Mouse (Mus musculus) adrenal gland, postnatal 25 days (tissue): Measurements from ENCODE around the gene Arhgap24. TPM values are rescaled to one million over a fixed set of nuclear protein-coding genes. Genes with fewer than 3 reads are reported as not detected.

Experiments used
- DNase-seq: peaks from one replicate; pipeline ENCODE4 v3.0.0; 2021; ENCODE audit warnings: mixed read lengths
- total RNA-seq: library from RNA; stranded (reverse); gene quantifications from 2 replicates; pipeline ENCODE4 v1.2.3, GENCODE M21; 2021

The Arhgap24 gene
- total RNA-seq, 1 experiment from 2014 or later: 10.6 TPM

DNA sequence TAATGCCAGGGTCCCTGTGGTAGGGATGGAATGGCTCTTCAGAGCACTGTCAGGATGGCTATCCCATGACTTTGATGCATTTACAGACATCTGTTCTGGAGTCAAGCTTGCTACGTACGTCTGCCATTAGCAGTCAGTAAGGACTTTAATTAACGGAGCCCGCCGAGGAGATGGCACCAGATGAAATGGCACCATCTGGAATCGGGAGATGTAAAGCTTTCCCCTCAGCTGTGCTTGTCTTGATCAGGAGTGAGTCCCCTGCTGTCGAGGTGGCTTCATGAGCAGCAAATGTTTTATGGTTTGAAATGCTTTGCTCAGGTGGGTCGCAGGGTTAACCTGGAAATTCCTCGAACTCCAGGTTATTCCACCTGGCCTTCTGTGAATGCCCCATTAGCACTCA, 267.0 kb downstream of the Arhgap24 start:
- DNase-seq: no peak

DNA sequence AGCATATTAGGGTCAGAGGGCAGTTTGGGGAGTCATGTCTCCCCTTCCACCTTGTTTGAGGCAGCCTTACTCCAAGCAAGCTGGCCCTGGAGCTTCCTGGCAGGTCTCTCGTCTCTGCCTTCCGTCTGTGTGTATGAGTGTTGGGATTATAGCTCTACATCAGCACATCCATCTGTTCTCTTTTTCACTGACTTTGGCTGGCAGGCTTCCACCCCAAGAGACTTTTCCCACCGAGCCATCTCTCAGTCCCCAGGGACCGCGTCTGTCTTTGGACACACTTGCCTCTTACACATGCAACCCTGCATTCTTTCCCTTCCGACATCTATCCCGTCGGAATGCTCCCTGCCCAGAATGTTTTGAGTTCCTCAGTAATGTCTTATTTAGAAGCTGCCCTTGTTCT, 267.8 kb downstream of the Arhgap24 start:
- DNase-seq: no peak

DNA sequence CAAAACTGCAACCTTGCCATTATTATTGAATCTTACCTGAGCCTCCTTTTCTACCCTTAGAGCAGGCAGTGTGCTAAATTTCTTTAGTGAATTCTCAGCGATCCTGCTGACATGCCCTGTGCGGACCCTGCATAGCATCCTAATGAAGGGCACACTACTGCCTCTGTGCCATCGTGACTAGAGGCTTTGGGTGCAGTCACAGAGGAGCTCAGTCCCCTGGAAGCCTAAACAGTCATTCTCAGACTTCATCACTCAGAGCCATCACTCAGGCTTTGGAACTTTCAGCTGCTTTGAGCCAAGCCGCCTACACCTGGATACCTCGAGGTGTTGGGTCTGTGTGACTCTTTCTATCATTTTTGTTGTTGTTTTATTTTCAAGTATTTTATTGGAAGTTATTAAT, 269.5 kb downstream of the Arhgap24 start:
- DNase-seq: no peak

DNA sequence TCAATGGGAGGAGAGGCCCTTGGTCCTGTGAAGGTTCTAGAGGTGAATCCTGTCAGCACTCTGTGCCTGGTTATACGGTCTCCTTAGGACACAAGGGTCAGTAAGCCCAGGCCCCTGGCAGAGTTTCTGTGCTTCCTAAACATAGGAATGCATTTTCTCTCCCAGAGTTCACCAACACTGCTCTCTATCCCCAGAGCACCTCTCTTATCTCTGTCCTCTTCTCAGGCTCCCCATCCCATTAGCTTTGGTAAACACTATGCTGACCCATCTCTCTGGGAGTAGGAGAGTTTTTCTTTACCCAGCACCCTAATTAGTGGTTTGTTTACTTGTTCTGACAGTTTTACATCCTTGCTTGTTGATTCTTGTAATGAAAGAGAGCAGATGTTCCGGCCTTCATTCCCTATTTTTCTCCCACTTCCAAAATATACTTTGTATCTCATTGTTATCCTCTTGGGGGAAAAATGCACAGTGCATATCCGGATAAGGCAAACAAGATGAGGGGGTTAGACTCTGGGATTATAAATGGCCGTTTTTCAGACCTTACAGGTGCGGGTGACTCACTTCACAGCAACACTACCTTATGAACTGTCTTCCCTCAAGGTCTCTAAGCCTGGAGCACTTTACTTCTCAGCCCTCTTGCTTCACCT, 270.6 kb downstream of the Arhgap24 start:
- no peak for DNase-seq

DNA sequence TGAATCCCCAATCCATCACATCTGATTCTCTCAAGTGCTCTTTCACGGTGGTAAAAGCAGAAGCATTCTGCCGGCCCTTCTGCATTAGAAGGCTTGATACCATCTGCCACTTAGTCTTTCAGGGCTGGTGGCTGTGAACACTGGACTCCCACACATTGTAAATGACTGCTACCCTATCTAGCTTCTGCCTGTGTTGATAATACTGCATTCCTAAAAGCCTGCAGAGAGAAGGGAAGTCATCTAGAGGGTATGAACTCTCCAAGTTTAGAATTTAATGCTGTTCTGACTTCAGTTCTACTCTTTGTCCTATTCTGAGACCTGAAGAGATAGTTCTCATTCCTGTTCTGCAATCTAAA, 271.1 kb downstream of the Arhgap24 start:
- DNase-seq: no peak

DNA sequence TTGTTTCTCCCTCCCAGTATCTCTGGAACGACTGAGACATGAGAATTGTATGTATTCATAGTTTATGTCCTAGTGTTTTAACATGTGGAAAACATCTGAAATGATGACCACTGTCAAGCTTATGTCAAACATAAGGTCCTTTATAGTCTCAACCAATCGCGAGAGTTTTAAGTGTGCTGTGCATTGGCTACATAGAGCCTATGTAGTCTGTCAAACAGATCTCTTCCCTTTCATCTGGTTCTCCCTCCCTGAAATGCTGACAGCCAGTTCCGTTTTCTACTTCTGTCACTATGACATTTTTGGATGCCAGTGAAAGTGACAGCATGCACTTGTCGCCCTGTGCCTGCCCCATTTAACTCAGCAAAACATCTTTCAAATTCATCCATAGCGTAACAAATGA, 275.8 kb downstream of the Arhgap24 start:
- no peak for DNase-seq

DNA sequence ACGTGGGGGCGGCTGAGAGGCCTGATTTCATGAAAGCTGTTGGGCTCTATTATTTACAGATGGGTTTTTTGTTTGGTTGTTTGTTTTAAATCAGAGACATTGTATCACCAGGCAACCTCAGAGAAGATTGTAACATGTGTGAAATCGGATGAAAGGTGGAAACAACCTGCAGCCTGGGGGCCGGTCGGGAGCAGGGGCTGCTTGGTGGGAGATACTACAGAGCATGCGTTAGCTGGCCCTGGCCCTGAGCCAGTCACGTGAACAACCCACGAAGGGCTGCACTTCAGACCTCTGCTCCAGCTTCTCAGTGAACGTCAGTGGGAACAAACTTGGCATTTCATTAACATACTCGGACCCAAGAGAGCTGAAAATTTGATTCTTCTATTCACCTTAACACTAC, 284.5 kb downstream of the Arhgap24 start:
- no peak for DNase-seq

DNA sequence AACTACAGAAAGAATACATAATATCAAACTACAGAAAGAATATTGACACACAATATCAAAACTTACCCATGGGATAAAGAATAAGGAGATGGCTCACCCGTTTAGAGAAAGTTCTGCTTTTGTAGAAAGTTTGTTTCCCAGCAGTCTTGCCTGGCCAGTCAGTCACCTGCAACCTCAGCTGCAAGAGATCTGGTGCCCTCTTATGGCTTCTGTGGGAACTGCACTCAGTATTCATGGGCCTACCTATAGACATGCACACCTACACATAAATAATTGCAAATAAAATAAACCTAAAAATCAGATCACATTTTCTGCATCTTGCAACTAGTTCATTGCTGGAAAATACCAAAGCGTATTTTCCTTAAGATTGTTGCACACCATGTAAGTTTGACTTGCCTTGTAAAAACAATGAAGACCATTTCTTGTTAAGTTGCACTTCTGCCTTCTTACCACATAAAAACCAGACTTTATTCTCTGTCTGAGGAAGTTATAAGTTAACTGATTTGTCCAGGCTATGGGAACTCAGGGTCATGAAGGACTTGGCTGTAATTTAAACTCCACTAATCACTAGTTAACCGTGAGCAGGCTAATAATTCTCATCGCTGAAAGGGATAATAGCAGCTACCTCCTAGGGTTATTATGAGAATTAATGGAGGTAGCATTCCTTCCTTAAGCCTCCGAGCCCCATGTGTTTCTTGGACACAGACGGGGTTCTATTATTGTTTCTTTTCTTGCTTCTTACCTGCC, 285.3 kb downstream of the Arhgap24 start:
- DNase-seq: peak; percentile 48

DNA sequence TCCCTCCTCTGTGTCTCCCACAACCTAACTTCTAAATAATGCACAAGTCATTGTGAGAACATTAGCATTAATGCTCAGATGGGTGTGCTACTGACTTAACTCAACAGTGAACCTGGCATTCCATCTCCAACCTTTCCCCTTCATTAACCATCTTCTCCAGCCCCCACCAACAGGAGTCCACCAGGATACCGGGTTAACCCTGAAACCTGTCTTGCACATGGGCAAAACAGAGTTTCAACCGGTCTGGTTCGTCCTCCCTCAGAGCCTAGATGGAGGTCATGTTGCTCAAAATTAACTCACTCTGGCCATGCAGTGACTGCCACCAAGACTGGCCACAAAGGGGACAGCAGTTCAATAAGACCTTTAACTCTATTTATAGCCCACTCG, 285.9 kb downstream of the Arhgap24 start:
- DNase-seq: no peak

DNA sequence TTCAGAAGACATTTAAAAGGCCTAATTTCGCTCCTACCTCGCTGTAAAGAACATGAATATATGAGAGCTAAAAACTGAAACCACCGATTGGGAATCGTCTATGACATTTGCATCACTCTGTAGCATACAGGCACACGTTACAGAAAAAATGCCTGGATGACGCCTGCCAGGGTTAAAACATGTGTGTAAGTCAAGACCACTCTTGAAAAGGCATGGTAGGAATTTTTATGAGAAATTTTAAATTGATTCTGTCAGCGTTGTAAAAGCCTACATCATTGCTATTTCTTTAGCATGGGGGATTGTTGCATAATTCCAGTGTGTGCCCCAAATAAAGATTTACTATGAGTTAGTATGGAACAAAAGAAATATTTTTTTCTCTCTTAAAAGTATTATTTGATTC, 286.6 kb downstream of the Arhgap24 start:
- DNase-seq: no peak

DNA sequence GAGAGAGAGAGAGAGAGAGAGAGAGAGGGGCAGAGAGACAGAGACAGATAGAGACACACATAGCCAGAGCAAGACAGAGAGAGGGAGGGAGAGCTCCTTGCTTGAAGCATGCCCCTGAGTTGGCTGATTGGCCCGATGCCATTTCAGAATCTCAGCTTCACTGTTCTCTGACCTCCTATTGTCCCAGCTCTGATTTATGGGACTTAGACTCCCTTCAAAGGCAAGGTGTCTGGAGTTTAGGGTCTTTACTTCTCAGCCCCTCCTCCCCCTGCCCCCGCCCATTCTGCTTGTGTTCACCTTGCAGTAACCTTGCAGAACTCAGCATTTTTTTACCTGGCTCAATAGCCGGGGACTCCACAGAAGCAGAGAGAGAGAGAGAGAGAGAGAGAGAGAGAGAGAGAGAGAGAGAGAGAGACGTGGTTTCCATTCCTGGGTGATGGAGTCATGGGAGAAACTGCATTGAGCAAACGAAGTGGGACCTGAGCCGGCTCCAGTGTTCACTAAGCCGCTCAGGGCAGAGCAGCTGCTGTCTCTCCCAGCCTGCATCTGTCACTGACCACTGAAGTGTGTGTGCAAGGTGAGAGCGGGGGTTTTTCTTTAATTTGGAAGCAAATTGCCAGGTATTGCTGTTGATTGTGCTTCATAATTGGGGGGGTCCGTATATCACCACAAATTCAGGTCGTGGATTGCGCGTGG, 287.3 kb downstream of the Arhgap24 start:
- no peak for DNase-seq

DNA sequence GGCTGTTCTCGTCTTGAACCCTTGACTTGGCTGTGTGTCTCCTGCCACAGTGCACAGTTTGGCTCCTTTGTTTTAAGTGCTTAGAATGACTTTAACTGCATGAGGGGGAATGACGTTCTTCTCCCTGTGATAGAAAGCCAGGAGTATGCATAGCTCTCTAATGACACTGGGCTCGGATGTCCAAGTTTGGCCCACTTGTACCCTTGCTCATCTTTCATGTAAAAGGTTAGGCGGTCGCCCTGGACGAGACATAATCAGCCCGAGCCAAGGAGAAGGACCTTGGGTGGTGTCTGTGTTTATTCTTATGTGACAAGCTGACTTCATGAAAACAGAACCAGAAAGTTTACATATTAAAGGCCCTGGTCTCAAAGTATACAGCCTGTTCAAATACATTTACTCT, 289.4 kb downstream of the Arhgap24 start:
- no peak for DNase-seq

DNA sequence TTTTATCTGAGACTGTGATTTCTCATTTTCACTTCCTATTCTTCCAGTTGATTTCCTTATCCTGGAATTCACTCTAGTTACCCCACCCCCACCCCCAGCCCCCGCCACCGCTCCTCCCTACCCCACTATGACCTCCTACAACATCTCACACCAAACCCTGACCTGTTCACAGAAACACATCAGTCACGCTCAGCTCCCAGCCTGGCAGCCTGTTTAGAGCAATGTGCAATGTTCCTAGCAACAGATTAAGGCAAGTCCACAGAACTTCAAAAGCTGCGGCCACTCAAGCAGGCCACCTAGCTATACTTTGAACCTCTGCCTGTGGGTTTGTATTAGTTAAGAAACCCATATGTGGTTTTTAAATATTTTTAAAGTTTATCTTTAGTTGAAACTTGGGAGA, 293.3 kb downstream of the Arhgap24 start:
- DNase-seq: no peak

DNA sequence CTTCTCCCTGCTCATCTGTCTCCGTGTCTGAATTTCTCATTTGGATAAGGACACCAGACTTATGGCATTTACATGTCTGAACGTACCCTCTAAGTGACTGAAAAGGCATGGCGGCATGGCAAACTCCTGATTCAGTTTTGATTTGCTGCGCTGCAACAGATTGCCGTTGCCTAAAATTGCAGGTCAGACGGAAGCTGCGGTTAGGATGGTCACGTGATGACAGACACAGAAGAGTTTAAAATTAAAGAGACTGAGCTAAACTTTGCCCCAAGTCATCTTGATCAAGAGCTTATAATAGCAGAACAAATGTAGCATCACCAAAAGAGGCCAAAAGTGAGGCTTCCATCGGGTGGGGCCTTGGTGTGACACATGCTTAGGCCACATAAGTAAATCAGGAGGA, 296.1 kb downstream of the Arhgap24 start:
- DNase-seq: no peak

DNA sequence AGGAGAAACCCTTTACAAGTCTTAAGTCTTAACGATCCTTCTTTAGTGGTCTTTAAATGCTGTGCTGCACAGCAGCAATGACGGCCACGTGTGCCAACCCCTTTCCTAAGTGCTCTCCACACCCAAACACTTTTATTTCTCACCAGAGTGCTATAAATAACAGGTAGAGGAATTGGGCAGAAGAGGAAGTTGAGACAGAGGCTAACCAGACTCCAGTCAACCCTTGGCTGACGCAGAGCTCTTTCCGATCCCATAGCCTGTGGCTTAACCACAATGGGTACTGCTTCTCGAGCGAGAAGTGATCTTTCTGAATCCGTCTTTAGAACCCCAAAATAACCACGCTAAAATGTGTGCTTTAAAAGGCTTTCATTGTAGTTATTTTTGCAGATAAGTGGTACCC, 296.7 kb downstream of the Arhgap24 start:
- no peak for DNase-seq

DNA sequence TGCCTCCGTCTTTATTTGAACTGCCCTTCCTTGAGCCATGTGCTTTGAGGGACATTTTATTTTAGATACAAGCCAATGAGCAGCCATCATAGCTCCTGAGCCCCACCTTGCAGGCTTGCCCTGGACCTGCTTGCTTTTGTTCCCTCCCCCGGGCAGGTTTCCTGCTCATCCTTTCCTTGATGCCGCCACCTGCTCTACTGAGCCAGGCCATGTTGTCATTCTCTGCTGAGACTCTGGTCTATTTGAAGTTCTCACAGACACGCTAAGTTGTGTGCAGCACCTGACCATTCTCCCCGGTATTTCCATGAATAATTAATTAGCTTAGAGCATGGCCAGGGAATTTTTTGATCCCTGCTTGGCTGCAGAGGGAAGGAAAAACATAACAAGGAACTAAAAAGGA, 297.1 kb downstream of the Arhgap24 start:
- DNase-seq: no peak

DNA sequence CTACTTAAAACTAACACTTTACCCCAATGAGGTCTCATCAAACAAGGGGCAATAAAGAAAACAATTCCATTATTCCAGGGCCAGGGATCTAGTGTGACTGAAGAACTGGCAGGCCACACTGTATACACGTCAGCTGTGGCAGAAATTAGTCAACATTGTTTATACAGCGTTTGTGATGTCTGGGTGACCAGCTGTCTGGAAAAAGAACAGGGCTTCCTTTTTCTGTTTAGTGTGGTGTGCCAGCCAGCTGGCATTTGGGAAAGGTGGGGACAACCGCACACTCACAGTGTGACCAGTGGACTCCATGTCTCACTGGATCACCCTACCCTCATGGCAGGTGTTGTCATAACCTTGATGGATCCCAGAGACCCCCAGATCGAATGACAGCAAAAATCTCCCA, 302.4 kb downstream of the Arhgap24 start:
- DNase-seq: no peak

DNA sequence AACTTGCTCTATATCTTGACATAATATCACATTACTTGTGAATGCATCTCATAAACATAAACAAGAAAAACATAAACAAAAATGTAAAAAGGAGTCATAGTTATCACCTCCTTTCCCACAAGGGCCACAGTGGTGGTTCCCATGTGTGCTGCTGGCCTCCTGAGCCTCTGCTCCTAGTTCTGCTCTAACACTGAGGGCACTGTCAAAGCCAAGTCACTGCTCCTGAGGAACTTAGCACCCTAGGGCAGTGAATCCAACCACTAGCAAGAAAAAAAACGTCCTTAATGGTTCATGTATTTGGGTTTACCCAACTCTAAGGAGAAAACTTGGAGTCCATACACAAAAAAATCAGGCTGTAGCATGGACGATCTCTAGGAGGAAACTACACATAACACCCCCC, 304.9 kb downstream of the Arhgap24 start:
- no peak for DNase-seq

DNA sequence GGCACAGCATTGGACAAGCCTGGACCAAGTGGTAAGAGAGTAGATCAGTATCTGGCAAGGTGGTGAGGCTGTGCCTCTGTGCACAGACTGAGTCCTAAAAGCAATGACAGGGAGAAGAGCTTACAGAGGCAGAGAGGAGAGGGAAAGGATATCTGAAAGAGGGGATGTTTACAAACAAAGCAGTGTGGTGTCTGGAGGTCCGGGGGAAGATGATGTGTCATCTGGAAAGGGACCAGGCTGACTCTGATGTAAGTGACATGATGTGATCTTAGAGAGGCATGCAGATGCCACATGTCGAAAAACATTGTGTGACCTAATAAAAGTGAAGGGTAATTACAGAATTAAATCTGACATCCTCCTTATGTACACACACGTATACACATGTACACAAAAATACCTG, 307.2 kb downstream of the Arhgap24 start:
- no peak for DNase-seq

DNA sequence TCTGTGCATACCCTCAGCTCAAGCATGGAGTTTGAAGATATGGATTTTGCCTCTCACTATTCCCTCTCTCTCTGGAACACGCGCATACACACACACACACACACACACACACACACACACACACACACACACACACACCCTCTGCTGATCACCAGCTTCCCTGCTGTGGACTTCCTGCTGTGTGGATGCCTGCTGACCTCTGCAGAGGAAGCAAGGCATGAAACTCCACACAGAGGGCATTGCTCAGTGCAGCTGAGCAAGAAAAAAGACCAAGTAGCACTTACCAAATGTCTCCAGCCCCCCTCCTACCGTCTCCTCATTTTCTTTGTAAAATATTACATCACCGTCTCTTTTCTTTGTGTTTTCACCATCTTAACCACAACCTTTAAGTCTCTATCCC, 310.1 kb downstream of the Arhgap24 start:
- no peak for DNase-seq

DNA sequence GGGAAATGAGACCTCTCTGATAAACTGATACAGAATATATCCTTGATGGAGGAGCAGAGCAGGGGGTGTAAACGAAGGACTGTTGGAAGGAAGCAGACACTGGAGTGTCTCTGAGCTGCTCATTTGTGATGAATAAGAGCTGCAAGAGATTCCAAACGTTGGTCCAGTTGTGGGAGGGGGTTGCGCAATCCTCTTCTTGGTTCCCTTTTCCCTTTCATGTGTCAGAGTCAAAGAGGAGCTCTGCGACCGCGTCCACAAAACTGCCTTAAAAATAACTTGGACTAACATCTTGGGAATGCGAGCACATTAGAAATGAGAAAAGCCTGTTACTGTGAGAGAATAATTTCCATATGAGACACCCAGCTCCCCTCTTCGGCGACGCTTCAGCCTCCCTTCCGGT, 312.3 kb downstream of the Arhgap24 start:
- DNase-seq: no peak

DNA sequence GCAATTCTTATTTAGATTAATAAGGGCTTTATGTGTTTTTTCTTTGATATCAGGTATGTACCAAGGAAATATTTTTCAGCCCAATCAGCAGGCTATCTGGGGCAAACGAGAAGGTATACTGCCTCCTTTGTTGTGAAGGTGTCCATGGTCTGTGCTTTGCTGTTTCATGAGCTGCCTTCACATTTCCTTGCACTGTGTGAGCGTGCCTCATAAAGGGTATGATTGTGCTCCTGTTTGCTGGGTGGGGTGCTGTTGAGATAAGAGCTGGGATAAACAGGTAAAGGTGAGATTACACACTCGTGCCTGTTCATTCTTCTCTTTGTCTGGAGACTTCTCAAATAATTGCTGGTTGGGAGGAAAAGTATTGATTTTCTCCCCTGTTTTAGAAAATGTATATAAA, 320.3 kb downstream of the Arhgap24 start:
- no peak for DNase-seq

DNA sequence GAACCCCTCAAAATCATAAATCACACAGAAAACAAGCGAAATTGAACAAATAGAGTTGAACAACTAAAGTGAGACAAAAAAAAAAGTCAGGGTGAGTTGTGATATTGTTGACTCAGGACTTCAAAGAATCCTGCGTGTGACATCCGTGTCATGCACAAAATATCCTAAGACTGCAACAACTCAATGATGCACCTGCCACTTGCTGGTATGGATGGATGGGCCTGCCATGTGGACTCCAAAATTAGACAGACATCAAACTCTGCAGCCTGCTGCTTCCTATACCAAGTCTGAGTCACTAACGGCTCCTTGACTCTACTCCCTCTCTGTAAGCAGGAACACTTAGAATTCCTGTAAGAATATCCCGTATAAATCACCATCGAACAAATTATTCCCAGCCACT, 321.6 kb downstream of the Arhgap24 start:
- no peak for DNase-seq

DNA sequence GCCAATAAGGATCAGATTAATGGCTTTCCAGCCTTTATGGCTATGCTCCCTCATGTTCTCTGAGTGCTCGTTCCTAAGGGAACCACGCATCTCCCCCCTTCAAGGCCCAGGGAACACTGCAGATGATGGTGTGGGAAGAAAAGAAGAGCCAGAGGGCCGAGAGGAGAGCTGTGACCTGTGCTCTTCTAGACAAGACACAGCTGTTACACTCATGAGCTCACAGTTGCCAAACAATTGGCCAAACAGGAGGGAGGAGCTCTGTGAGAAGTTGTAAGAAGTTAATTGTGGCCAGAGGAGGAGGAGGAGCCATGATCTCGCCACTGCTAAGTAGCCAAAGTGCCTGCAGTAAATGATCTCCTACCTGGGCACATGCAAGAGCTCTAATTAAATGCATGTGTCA, 322.5 kb downstream of the Arhgap24 start:
- DNase-seq: no peak
